Mouse (Mus musculus) retina, postnatal 1 day (tissue): Measurements from ENCODE around the gene Mphosph8.

Source experiments
- DNase-seq: peaks from one replicate; pipeline ENCODE4 v3.0.0-alpha.2; 2012

Mphosph8 gene

GRCm38 (mm10) chr14:56667969-56668802 lies at the start of gene Mphosph8:
TSS of gene Mphosph8 (plus strand) at chr14:56668248.
- DNase-seq = peak; percentile 100

DNA sequence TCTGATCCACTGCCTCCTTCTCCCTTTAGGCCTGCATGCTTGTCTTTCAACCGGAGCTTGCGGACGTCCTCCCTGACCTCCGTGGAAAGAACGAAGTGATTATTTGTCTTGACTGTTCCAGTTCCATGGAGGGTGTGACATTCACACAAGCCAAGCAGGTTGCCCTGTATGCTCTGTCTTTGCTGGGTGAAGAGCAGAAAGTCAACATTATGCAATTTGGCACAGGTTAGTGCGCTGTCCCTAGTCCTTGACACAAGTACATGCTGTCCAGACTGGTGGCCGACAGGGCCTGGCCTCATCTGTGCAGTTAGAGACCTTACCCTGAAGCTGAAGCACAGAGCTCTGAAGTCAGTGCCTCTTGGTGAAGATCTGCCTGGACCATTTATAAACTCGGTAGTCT lies 47.6 kb upstream of the Mphosph8 start:
- no peak for DNase-seq

- no peak for DNase-seq
These were observed 41.8 kb upstream of the Mphosph8 start for GRCm38 (mm10) chr14:56626202-56626601.

GRCm38 (mm10) chr14:56628336-56628735 lies 39.7 kb upstream of the Mphosph8 start:
- DNase-seq = no peak

GRCm38 (mm10) chr14:56631109-56631508 lies 36.9 kb upstream of the Mphosph8 start:
- DNase-seq = no peak

DNA sequence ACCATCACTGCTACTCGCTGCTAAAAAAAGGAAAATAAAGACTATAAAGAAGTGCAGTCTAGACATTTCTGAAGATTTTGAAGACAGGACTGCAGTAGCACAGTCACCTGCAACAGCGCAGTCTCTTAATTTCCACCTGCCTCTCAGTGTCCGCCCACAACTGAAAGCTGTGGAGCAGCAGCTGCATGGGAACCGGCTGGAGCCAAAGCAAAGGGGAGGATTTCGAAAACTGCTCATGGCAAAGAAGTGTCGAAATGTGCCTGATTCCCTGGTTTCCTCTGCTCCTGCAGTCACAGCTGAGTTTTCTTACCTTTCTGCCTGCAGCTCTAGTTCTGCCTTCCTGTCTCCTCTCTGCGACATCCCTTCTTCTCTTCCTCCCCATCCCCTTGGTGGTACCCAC lies 20.8 kb upstream of the Mphosph8 start:
- DNase-seq = no peak

GRCm38 (mm10) chr14:56649448-56649847 lies 18.6 kb upstream of the Mphosph8 start:
- no peak for DNase-seq

GRCm38 (mm10) chr14:56665651-56666050 lies 2.4 kb upstream of the Mphosph8 start:
- no peak for DNase-seq

DNA sequence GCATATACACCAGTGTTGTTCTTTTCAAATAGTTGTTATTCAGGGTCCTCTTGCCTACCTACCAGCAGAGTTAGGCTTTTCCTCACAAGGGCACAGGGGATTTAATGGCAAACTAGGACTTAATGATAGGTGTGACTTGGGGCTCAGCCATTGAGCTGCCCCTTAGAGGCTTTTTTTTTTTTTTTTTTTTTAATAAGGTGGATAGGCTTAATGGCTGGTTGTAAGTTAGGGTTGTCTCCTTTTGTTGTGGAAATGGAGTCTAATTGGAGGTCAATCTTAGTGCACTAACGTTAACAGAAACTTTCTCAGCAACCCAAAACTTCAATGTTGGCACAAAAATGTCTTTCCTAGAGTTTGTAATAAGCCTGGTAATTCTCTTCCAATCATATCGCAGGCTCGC lies 1.1 kb upstream of the Mphosph8 start:
- no peak for DNase-seq

DNA sequence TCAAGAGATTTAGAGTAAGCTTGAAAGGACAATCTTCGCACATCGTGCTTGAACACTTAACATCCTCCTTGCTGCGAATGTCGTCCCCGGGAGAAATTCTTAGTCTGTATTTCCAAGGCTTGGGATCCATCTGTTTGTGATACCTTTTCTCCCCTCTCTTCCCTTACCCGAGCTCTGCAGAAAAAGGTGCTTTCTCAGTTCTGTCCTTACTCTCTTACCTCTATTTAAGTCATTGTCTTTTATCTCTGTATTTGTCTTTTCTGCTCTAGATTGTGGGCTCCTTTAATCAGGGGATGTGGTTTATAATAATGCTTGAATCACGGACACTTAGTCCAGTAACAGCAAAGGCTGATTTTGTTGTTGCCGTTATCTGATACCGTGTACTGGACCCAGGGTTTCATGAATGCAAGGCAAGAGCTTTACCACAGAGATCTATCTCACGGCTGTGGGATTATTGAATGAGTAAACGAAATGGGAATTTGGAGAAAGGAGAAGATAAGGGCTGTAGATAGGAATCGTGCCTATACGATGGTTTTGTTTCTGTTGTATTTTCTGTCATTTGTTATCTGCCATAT lies 1.1 kb downstream of the Mphosph8 start:
- DNase-seq = peak; percentile 3

GRCm38 (mm10) chr14:56685426-56685825 lies 17.4 kb downstream of the Mphosph8 start:
- no peak for DNase-seq

- no peak for DNase-seq
These were observed 21.1 kb downstream of the Mphosph8 start for GRCm38 (mm10) chr14:56689116-56689515.

DNA sequence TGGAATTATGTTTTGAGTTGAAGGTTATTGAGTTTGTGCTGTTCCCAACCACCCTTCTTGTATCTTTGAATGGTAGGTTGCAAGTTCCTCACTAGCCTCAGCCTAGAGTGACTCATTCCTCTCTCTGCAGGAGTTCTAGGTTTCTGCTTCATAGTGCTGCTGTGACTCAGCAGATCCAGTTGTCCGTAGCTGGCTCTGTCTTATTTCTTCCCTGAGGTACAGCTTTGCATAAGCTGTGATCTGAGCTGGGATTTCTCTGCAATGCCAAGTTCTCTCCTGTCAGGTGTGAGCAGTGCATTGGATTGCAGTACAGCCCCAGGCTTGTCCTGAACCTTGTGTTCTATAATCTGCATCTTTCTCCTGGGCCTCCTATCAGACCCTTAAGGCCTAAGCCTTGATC lies 21.7 kb downstream of the Mphosph8 start:
- DNase-seq = no peak

GRCm38 (mm10) chr14:56695495-56695894 lies 27.4 kb downstream of the Mphosph8 start:
- no peak for DNase-seq

- DNase-seq = no peak
These were observed 29.8 kb downstream of the Mphosph8 start for GRCm38 (mm10) chr14:56697836-56698235.

- DNase-seq = no peak
These were observed 34.6 kb downstream of the Mphosph8 start for GRCm38 (mm10) chr14:56702644-56703043.

DNA sequence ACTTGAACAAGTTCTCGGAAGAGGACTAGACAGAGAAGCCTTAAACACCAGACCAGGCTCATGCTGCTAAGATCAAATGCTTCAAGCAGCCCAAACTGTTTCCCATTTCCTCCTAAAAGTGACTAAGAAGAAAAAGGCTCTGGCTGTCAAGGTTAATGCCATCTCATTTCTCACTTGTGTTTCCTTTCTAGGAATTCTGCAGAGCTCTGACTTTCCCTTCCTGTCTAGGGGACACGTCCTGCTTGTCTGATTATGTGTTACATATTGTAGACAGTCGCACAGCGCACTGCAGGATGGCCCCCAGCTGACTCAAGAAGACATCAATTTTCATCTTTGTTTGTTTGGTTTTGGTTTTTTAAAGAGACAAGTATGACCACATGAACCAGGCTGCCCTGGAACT lies 37.6 kb downstream of the Mphosph8 start:
- DNase-seq = no peak

GRCm38 (mm10) chr14:56726493-56726892 lies 58.4 kb downstream of the Mphosph8 start:
- no peak for DNase-seq

DNA sequence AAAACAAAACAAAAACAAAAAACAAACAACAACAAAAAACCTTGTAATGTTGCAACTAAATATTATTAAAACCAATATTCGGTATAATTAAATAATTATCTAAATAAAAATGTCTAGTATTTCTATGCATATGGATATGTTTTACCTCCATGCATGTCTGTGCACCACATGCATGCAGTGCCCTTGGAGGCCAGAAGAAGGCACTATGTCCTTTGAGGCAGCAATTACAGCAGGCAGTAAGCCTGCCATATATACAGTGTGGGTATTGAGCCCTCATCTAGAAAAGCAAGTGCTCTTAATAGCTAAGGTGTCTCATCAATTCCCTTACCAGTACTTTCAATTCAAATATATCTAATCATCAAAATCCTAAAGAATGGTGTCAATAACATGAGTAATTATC lies 72.1 kb downstream of the Mphosph8 start:
- peak; percentile 6 for DNase-seq
